Mouse (Mus musculus): ENCODE data around the gene Cdk19. TPM values are rescaled to one million over a fixed set of nuclear protein-coding genes. Genes with fewer than 3 reads are reported as not detected.
"Not testable (repeated sequence)": the region's sequence is repeated elsewhere in the genome, so short reads cannot be mapped to it uniquely, and the experiment has no call there.

Gene Cdk19
- polyA plus RNA-seq, 1 experiment from 2014 or later: 6.3 TPM

GRCm38 (mm10) chr10:40524991-40525390 lies 185.6 kb downstream of the Cdk19 start:
- H3K27ac ChIP-seq: no peak overlapping the region
- H3K36me3 ChIP-seq: no peaks in the 10 kb centered on the region
- H3K4me2 ChIP-seq (replicated peaks): no peak overlapping the region
- no peaks in the 10 kb centered on the region for H3K9me3 ChIP-seq
- no peak for ATAC-seq
- no peaks in the 10 kb centered on the region for H3K4me1 ChIP-seq (replicated peaks)
- no peak overlapping the region for H3K4me3 ChIP-seq (replicated peaks)
- H3K27me3 ChIP-seq (replicated peaks): no peaks in the 10 kb centered on the region
- no peak overlapping the region for H3K9ac ChIP-seq
- 30% methylated on average over 10 of the region's 10 CpGs for WGBS

GRCm38 (mm10) chr10:40525616-40526155 lies 186.3 kb downstream of the Cdk19 start:
- 62% methylated on average over 9 of the region's 9 CpGs for WGBS
- H3K4me2 ChIP-seq (replicated peaks): no peak overlapping the region
- H3K27me3 ChIP-seq (replicated peaks): no peaks in the 10 kb centered on the region
- no peaks in the 10 kb centered on the region for H3K9me3 ChIP-seq
- no peak overlapping the region for H3K9ac ChIP-seq
- no peaks in the 10 kb centered on the region for H3K36me3 ChIP-seq
- no peaks in the 10 kb centered on the region for H3K4me1 ChIP-seq (replicated peaks)
- H3K27ac ChIP-seq: no peak overlapping the region
- H3K4me3 ChIP-seq (replicated peaks): no peak overlapping the region
- no peak for ATAC-seq

- Histone ChIP-seq H3K27ac (no peak overlapping the region), H3K27me3 (replicated peaks) (no peaks in the 10 kb centered on the region), H3K4me1 (replicated peaks) (no peaks in the 10 kb centered on the region), H3K4me2 (replicated peaks) (no peak overlapping the region), H3K36me3 (no peaks in the 10 kb centered on the region), H3K9ac (no peak overlapping the region), H3K9me3 (no peaks in the 10 kb centered on the region), H3K4me3 (replicated peaks) (no peak overlapping the region)
- 75% methylated on average over 8 of the region's 8 CpGs for WGBS
- ATAC-seq: no peak
Observed at GRCm38 (mm10) chr10:40526301-40526761, 187.0 kb downstream of the Cdk19 start.

DNA sequence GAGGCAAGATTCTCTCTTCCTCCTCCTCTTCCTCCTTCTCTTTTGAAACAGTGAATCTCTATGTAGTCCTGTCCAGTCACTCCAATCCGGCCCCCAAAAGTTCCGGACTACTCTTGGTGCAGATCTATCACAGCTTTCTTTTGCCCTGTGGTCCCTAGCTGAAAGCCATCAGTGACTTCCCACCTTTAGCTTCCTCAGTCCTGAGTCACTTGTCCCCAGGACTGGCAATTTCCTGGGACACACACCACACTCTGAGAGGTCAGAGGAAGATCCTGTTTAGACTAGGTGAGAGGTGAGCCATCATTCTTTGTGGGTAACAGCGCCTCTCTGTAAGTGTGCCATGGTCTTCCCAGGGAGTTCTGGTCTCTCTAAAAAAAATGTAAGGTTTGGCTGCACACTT lies 187.6 kb downstream of the Cdk19 start:
- 65% methylated on average over 3 of the region's 3 CpGs for WGBS
- H3K9me3 ChIP-seq: no peaks in the 10 kb centered on the region

GRCm38 (mm10) chr10:40527573-40527972 lies 188.2 kb downstream of the Cdk19 start:
- Histone ChIP-seq H3K36me3 (no peaks in the 10 kb centered on the region), H3K27ac (no peak overlapping the region), H3K4me1 (replicated peaks) (no peaks in the 10 kb centered on the region), H3K9me3 (no peaks in the 10 kb centered on the region), H3K4me3 (replicated peaks) (no peak overlapping the region), H3K9ac (no peak overlapping the region), H3K4me2 (replicated peaks) (no peak overlapping the region), H3K27me3 (replicated peaks) (no peaks in the 10 kb centered on the region)
- ATAC-seq: no peak
- 27% methylated on average over 8 of the region's 8 CpGs for WGBS

More for the DNA sequence above, 187.6 kb downstream of the Cdk19 start:
- no peak overlapping the region for H3K4me2 ChIP-seq (replicated peaks)
- H3K27ac ChIP-seq: no peak overlapping the region
- no peaks in the 10 kb centered on the region for H3K4me1 ChIP-seq (replicated peaks)
- H3K36me3 ChIP-seq: no peaks in the 10 kb centered on the region
- no peak for ATAC-seq
- no peak overlapping the region for H3K9ac ChIP-seq
- H3K4me3 ChIP-seq (replicated peaks): no peak overlapping the region
- H3K27me3 ChIP-seq (replicated peaks): no peaks in the 10 kb centered on the region

GRCm38 (mm10) chr10:40528668-40529067 lies 189.3 kb downstream of the Cdk19 start:
- H3K27me3 ChIP-seq (replicated peaks): no peaks in the 10 kb centered on the region
- no peaks in the 10 kb centered on the region for H3K9me3 ChIP-seq
- no peaks in the 10 kb centered on the region for H3K36me3 ChIP-seq
- no peak for ATAC-seq
- no peak overlapping the region for H3K4me3 ChIP-seq (replicated peaks)
- no peak overlapping the region for H3K9ac ChIP-seq
- no peaks in the 10 kb centered on the region for H3K4me1 ChIP-seq (replicated peaks)
- H3K27ac ChIP-seq: no peak overlapping the region
- no peak overlapping the region for H3K4me2 ChIP-seq (replicated peaks)
- WGBS: 83% methylated on average over 8 of the region's 10 CpGs

DNA sequence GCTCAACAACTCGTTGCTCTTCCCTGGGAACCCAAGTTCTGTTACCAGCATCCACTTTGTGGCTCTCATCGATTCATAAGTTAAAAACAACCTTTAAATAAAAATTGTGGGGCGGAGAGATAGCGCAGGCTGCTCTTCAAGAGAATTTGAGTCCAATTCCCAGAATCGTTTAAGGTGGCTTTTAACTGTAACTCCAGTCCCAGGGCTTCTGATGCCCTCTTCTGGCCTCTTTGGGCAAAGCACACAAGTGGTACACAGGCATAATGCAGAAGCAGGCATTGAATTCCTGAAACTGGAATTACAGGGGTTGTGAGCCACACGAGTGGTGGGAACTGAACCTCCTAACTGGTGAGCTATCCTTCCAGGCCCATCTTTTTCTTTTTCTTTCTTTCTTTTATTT lies 190.3 kb downstream of the Cdk19 start:
- WGBS: 64% methylated on average over 6 of the region's 6 CpGs
- Histone ChIP-seq H3K4me1 (replicated peaks) (no peaks in the 10 kb centered on the region), H3K9ac (no peak overlapping the region), H3K4me3 (replicated peaks) (no peak overlapping the region), H3K27me3 (replicated peaks) (no peaks in the 10 kb centered on the region), H3K27ac (no peak overlapping the region), H3K9me3 (no peaks in the 10 kb centered on the region), H3K4me2 (replicated peaks) (no peak overlapping the region), H3K36me3 (no peaks in the 10 kb centered on the region)
- no peak for ATAC-seq

DNA sequence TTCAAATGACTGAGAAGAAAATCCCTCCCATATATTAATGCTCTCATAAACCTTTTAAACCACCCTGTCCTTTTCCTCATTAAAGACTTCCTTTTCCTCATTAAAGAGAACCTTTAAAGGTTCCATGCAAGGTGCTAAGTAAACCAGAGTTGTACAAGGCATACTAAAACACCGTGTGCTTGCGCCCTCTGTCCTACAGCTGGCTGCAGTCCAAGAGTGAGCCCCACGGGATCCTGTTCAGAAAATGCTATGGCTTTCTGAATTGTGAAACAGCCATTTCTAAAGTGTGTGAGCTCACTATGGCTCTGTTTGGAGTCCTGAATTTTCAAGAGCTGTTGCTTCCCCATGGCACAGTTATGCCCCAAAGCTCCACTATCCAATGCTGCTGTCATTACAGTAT lies 191.3 kb downstream of the Cdk19 start:
- WGBS: 63% methylated on average over 3 of the region's 3 CpGs
- no peaks in the 10 kb centered on the region for H3K9me3 ChIP-seq
- no peaks in the 10 kb centered on the region for H3K27me3 ChIP-seq (replicated peaks)
- no peak for ATAC-seq
- H3K4me3 ChIP-seq (replicated peaks): no peak overlapping the region
- H3K9ac ChIP-seq: no peak overlapping the region
- H3K4me1 ChIP-seq (replicated peaks): no peaks in the 10 kb centered on the region
- no peak overlapping the region for H3K4me2 ChIP-seq (replicated peaks)
- no peaks in the 10 kb centered on the region for H3K36me3 ChIP-seq
- H3K27ac ChIP-seq: no peak overlapping the region

DNA sequence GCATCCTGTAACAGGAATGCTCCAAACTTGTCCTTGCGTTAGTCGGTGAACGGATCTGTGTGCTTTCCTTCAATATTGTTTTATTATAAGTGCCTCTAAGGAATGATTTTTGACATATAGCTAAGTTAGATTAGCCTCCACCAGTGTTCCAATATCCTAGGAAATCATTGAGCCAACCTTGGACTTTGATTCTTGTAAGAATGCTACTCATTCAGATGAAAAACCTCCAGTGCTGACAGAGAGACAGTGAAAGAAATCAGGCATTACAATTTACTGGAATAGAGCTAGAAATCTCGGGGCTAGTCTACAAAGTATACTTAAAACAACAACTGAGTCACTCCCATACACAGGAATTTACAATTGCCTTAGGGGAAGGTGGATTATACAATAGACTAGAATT lies 193.2 kb downstream of the Cdk19 start:
- not testable (repeated sequence) for H3K36me3 ChIP-seq; H3K4me3 ChIP-seq (replicated peaks); H3K9me3 ChIP-seq; ATAC-seq; H3K27me3 ChIP-seq (replicated peaks); H3K4me1 ChIP-seq (replicated peaks); H3K9ac ChIP-seq; H3K27ac ChIP-seq; H3K4me2 ChIP-seq (replicated peaks)
- 90% methylated on average over 4 of the region's 4 CpGs for WGBS

Other genes starting within 250 kb of the Cdk19 start
- gene Slc16a10, start 197.3 kb upstream of the Cdk19 start, polyA plus RNA-seq (2015; fragmentation: Nextera tagmentation; extraction: Ambion mirVana): 36.1 and 37.4 TPM in 2 replicates
- gene Rpf2, start 92.5 kb upstream of the Cdk19 start, polyA plus RNA-seq (2015; fragmentation: Nextera tagmentation; extraction: Ambion mirVana): 65.4 and 74.7 TPM in 2 replicates
- gene Gtf3c6, start 81.5 kb upstream of the Cdk19 start, polyA plus RNA-seq (2015; fragmentation: Nextera tagmentation; extraction: Ambion mirVana): 80.8 and 88.9 TPM in 2 replicates
- gene Amd1, start 37.4 kb upstream of the Cdk19 start, polyA plus RNA-seq (2015; fragmentation: Nextera tagmentation; extraction: Ambion mirVana): 55.7 and 60.4 TPM in 2 replicates
- not detected in 2 replicates for gene Slc22a16, start 230.8 kb downstream of the Cdk19 start, polyA plus RNA-seq (2015; fragmentation: Nextera tagmentation; extraction: Ambion mirVana)